Mouse (Mus musculus): ENCODE measurements around the gene Dhrs7. TPM values are rescaled to one million over a fixed set of nuclear protein-coding genes. Genes with fewer than 3 reads are reported as not detected.
"Not testable (repeated sequence)": the region's sequence is repeated elsewhere in the genome, so short reads cannot be mapped to it uniquely, and the experiment has no call there.

The Dhrs7 gene
- polyA plus RNA-seq, 1 experiment from 2014 or later, result 26.3 TPM

DNA sequence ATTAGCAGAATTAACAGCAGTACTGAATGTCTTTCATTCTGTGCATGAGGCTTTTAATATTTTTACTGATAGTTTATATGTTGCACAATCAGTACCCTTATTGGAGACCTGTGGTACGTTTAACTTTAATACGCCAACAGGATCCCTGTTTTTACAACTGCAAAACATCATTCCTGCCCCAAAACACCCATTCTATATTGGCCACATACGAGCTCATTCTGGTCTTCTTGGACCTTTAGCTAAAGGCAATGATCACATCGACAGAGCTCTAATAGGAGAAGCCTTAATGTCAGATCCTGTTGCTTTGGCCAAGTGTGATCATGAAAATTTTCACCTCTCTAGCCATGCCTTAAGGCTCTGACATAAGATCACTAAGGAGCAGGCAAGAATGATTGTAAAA lies 21.9 kb upstream of the Dhrs7 start:
- H3K4me1 ChIP-seq (replicated peaks; ENCODE audit: control insufficient read depth, insufficient read depth, low read length); H3K27ac ChIP-seq (ENCODE audit: low read depth); H3K9ac ChIP-seq (ENCODE audit: low read length); H3K4me3 ChIP-seq (ENCODE audit: low read depth, low read length); H3K27me3 ChIP-seq (replicated peaks; ENCODE audit: control insufficient read depth, insufficient read depth, low read length); H3K36me3 ChIP-seq (ENCODE audit: control insufficient read depth, insufficient read depth, low read length); DNase-seq (ENCODE audit: low spot score); H3K4me2 ChIP-seq (ENCODE audit: low read length); H3K9me3 ChIP-seq (ENCODE audit: control insufficient read depth, low read length); ATAC-seq (replicated peaks; ENCODE audit: low FRiP score, low TSS enrichment, low read depth): not testable (repeated sequence)
- WGBS, result 81% methylated on average over 4 of the region's 4 CpGs

- no peaks in the 10 kb centered on the region for H3K4me1 ChIP-seq (replicated peaks; ENCODE audit: control insufficient read depth, insufficient read depth, low read length)
- DNase-seq (ENCODE audit: low spot score) (no peak), ATAC-seq (replicated peaks; ENCODE audit: low FRiP score, low TSS enrichment, low read depth) (no peak)
- H3K36me3 ChIP-seq (ENCODE audit: control insufficient read depth, insufficient read depth, low read length), result no peaks in the 10 kb centered on the region
- no peaks in the 10 kb centered on the region for H3K9me3 ChIP-seq (ENCODE audit: control insufficient read depth, low read length)
- no peak overlapping the region for H3K4me3 ChIP-seq (ENCODE audit: low read depth, low read length)
- H3K27ac ChIP-seq (ENCODE audit: low read depth), result no peak overlapping the region
- no peak overlapping the region for H3K4me2 ChIP-seq (ENCODE audit: low read length)
- no peaks in the 10 kb centered on the region for H3K27me3 ChIP-seq (replicated peaks; ENCODE audit: control insufficient read depth, insufficient read depth, low read length)
- H3K9ac ChIP-seq (ENCODE audit: low read length), result no peak overlapping the region
- 95% methylated on average over 3 of the region's 3 CpGs for WGBS
Observed at GRCm38 (mm10) chr12:72683612-72684011, 18.9 kb upstream of the Dhrs7 start.

DNA sequence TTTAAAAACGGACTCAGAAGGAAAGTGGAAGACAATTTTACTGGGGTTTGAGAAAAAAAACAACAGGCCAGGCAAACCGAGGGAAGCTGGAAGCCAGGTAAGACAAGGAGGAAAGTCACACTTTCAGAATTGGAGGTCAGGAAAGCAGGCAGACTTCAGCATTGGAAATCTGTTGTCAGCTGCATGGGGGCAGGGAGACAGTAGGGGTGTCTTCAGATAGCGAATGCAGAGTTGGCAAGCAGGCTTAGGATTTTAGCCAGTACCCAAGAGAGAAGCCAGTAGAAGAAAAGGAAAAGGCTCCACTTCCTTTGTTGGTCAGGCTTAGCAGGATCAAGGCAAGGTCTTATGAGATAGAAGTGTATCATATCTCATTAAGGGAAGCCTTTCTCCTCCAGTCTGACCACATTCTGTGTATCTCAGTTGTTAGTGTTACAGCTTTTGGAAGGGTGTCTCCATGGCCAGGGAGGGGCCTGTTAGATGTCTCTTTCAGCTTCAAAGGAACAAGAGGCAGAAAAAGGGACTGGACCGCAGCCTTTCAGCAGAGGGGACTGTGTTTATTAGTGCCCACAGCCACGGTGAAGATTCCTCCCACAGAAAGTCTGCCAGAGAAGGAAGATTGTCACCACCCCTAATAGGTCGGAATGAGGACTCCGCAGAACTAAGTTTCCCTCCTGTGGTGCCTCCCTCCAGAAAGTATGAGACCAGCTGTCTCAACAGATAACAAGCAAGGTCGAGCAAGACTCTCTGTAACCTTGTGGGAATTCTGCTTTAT lies 18.0 kb upstream of the Dhrs7 start:
- WGBS, result 56% methylated on average over 8 of the region's 8 CpGs
- no peak for ATAC-seq (replicated peaks; ENCODE audit: low FRiP score, low TSS enrichment, low read depth)
- Histone ChIP-seq H3K4me3 (ENCODE audit: low read depth, low read length) (no peak overlapping the region), H3K27me3 (replicated peaks; ENCODE audit: control insufficient read depth, insufficient read depth, low read length) (no peaks in the 10 kb centered on the region), H3K4me2 (ENCODE audit: low read length) (no peak overlapping the region), H3K9ac (ENCODE audit: low read length) (no peak overlapping the region), H3K9me3 (ENCODE audit: control insufficient read depth, low read length) (no peaks in the 10 kb centered on the region), H3K27ac (ENCODE audit: low read depth) (no peak overlapping the region), H3K36me3 (ENCODE audit: control insufficient read depth, insufficient read depth, low read length) (no peaks in the 10 kb centered on the region), H3K4me1 (replicated peaks; ENCODE audit: control insufficient read depth, insufficient read depth, low read length) (no peaks in the 10 kb centered on the region)
- DNase-seq (ENCODE audit: low spot score), result no peak

DNA sequence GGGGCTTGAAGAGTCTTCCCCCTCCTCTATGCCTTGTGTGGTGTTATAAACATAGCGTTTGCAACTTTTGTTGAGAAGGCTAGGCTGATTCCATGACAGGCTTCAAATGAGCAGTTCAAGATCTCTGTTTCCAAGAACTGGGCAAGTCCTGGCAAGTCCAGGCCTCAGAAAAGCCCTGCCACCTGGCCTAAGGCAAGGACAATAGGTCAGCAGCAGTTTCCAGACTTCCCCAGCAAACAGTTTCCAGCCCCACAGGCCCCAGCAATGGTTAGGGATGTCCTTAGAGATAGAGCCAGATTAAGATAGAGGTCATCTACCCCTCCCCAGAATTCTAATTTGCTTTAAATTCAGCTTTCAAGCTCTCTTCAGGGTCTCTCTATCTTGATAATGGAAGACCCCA lies 17.2 kb upstream of the Dhrs7 start:
- Histone ChIP-seq H3K4me2 (ENCODE audit: low read length) (no peak overlapping the region), H3K4me3 (ENCODE audit: low read depth, low read length) (no peak overlapping the region), H3K9me3 (ENCODE audit: control insufficient read depth, low read length) (no peaks in the 10 kb centered on the region), H3K27me3 (replicated peaks; ENCODE audit: control insufficient read depth, insufficient read depth, low read length) (no peaks in the 10 kb centered on the region), H3K4me1 (replicated peaks; ENCODE audit: control insufficient read depth, insufficient read depth, low read length) (no peaks in the 10 kb centered on the region), H3K9ac (ENCODE audit: low read length) (no peak overlapping the region), H3K36me3 (ENCODE audit: control insufficient read depth, insufficient read depth, low read length) (no peaks in the 10 kb centered on the region), H3K27ac (ENCODE audit: low read depth) (no peak overlapping the region)
- no peak for ATAC-seq (replicated peaks; ENCODE audit: low FRiP score, low TSS enrichment, low read depth)
- DNase-seq (ENCODE audit: low spot score), result no peak
- 91% methylated on average over 1 of the region's 1 CpGs for WGBS

DNA sequence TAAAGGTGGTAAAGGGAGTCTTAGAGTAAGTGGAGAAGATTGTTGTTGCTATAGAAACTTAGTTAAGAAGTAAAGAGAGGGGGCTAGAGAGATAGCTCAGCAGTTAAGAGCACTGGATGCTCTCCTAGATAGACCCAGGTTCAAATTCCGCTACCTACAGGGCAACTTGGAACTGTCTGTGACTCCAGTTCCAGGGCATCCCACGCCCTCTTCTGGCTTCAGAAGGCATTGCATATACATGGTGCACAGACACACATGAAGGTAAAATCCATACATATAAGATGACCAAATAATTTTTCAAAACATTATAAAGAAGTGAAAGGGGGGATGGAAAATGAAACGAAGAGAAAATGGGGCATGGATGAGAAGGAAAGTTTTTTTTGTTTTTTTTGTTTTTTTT lies 14.9 kb upstream of the Dhrs7 start:
- no peak overlapping the region for H3K9ac ChIP-seq (ENCODE audit: low read length)
- WGBS, result 66% methylated on average over 3 of the region's 3 CpGs
- H3K4me2 ChIP-seq (ENCODE audit: low read length), result no peak overlapping the region
- no peaks in the 10 kb centered on the region for H3K27me3 ChIP-seq (replicated peaks; ENCODE audit: control insufficient read depth, insufficient read depth, low read length)
- H3K9me3 ChIP-seq (ENCODE audit: control insufficient read depth, low read length), result no peaks in the 10 kb centered on the region
- no peaks in the 10 kb centered on the region for H3K4me1 ChIP-seq (replicated peaks; ENCODE audit: control insufficient read depth, insufficient read depth, low read length)
- H3K4me3 ChIP-seq (ENCODE audit: low read depth, low read length), result no peak overlapping the region
- H3K36me3 ChIP-seq (ENCODE audit: control insufficient read depth, insufficient read depth, low read length), result no peaks in the 10 kb centered on the region
- ATAC-seq (replicated peaks; ENCODE audit: low FRiP score, low TSS enrichment, low read depth) (no peak), DNase-seq (ENCODE audit: low spot score) (no peak)
- H3K27ac ChIP-seq (ENCODE audit: low read depth), result no peak overlapping the region

GRCm38 (mm10) chr12:72674820-72675219 lies 10.1 kb upstream of the Dhrs7 start:
- Histone ChIP-seq H3K27ac (ENCODE audit: low read depth) (no peak overlapping the region), H3K9ac (ENCODE audit: low read length) (no peak overlapping the region), H3K4me1 (replicated peaks; ENCODE audit: control insufficient read depth, insufficient read depth, low read length) (no peaks in the 10 kb centered on the region), H3K4me3 (ENCODE audit: low read depth, low read length) (no peak overlapping the region), H3K9me3 (ENCODE audit: control insufficient read depth, low read length) (no peaks in the 10 kb centered on the region), H3K36me3 (ENCODE audit: control insufficient read depth, insufficient read depth, low read length) (no peaks in the 10 kb centered on the region), H3K27me3 (replicated peaks; ENCODE audit: control insufficient read depth, insufficient read depth, low read length) (no peaks in the 10 kb centered on the region), H3K4me2 (ENCODE audit: low read length) (no peak overlapping the region)
- WGBS, result 83% methylated on average over 2 of the region's 2 CpGs
- DNase-seq (ENCODE audit: low spot score) (no peak), ATAC-seq (replicated peaks; ENCODE audit: low FRiP score, low TSS enrichment, low read depth) (no peak)

DNA sequence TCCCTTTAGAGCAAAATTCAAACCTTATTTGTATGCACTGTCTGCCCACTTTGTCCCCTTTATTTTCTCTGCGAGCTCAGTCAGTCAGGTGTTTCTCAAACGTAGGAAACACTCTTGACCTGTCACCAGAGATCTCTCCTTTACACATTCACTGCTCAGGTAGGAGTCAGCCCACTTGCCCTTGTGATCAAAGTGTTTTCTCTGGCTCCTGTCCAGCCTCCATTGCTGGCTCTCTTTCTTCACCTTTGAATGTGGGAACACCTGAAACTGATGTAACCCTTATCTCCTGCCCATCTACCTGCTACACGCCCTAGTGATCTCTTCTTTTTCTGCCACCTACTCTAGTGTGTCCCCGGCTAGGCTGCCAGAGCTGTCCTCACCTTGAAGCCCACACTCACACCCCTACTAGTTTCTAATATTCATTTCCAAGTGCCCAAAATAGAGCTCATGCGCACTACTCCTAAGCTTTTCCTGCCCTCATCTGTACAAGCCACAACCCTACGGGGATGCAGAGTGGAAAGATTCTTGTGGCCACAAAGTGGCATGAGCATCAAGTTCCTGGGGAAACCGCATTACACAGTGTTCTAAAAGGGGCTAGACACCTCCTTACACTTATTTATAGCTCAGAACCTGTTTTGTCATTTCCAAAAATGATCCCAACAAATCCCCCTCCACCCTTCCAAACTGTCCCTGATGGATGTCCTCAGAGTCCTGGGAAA lies 9.5 kb upstream of the Dhrs7 start:
- Histone ChIP-seq H3K9ac (ENCODE audit: low read length) (no peak overlapping the region), H3K27ac (ENCODE audit: low read depth) (no peak overlapping the region), H3K27me3 (replicated peaks; ENCODE audit: control insufficient read depth, insufficient read depth, low read length) (no peaks in the 10 kb centered on the region), H3K4me3 (ENCODE audit: low read depth, low read length) (no peak overlapping the region), H3K4me2 (ENCODE audit: low read length) (no peak overlapping the region), H3K36me3 (ENCODE audit: control insufficient read depth, insufficient read depth, low read length) (no peaks in the 10 kb centered on the region), H3K4me1 (replicated peaks; ENCODE audit: control insufficient read depth, insufficient read depth, low read length) (no peaks in the 10 kb centered on the region), H3K9me3 (ENCODE audit: control insufficient read depth, low read length) (no peaks in the 10 kb centered on the region)
- WGBS, result 74% methylated on average over 7 of the region's 7 CpGs
- DNase-seq (ENCODE audit: low spot score), result no peak
- no peak for ATAC-seq (replicated peaks; ENCODE audit: low FRiP score, low TSS enrichment, low read depth)

DNA sequence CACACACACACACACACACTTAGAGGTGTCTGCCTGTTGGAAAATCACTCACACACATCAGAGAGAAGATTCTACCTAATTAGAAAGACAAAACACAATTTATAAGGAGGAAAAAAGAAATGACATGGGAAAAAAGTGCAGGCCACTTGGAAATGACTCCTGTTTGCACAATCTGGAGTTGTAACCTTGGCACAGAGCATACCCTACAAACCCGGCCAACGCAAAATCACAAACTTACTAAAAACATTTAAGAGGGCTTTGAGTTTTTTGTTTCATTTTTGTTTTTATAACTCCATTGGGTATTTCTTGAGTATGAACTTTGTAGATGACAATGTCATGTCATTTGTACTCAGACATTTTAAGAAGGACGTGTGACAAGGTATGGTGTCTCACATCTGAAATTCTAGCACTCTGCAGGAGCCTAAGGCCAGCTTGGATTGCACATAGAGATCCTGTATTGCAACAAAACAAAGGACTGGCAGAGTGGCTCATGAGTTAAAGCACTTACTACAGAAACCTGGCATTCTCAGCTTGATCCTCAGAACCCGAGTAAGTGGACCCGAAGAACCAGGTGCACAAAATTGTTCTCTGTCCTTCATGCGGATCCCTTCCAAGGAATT lies 6.9 kb upstream of the Dhrs7 start:
- WGBS, result 88% methylated on average over 6 of the region's 6 CpGs
- ATAC-seq (replicated peaks; ENCODE audit: low FRiP score, low TSS enrichment, low read depth) (no peak), DNase-seq (ENCODE audit: low spot score) (no peak)
- Histone ChIP-seq H3K4me2 (ENCODE audit: low read length) (no peak overlapping the region), H3K4me1 (replicated peaks; ENCODE audit: control insufficient read depth, insufficient read depth, low read length) (no peaks in the 10 kb centered on the region), H3K4me3 (ENCODE audit: low read depth, low read length) (no peak overlapping the region), H3K9me3 (ENCODE audit: control insufficient read depth, low read length) (no peaks in the 10 kb centered on the region), H3K27ac (ENCODE audit: low read depth) (no peak overlapping the region), H3K9ac (ENCODE audit: low read length) (no peak overlapping the region), H3K36me3 (ENCODE audit: control insufficient read depth, insufficient read depth, low read length) (no peaks in the 10 kb centered on the region), H3K27me3 (replicated peaks; ENCODE audit: control insufficient read depth, insufficient read depth, low read length) (no peaks in the 10 kb centered on the region)

Measured in intestine, embryonic 14.5 days (tissue).